Mouse (Mus musculus) activated CD4-positive, CD25-positive, alpha-beta regulatory T cell, adult 9 weeks (primary cell): ENCODE data around the gene Prpf39. TPM values are rescaled to one million over a fixed set of nuclear protein-coding genes. Genes with fewer than 3 reads are reported as not detected.

Experiments
- polyA plus RNA-seq: library from polyadenylated mRNA; unstranded; fragments of 100-300 nt; shearing (Covaris generic); gene quantifications from one replicate; pipeline ENCODE4 v1.2.1, GENCODE M21; 2017

Gene Prpf39
- 111 TPM for polyA plus RNA-seq

GRCm38 (mm10) chr12:65036190-65036870 lies at the start of gene Prpf39:
Gene Prpf39, plus strand, starts transcription at chr12:65036333.

GRCm38 (mm10) chr12:65073611-65074178 lies 37.6 kb downstream of the Prpf39 start, which contains the start of gene Fkbp3:
Gene Fkbp3, minus strand, starts transcription at chr12:65074007.

GRCm38 (mm10) chr12:65075085-65075732 lies 39.1 kb downstream of the Prpf39 start, which contains the start of gene Fancm:
Gene Fancm, plus strand, starts transcription at chr12:65075603.

Other genes with a start within 250 kb of the Prpf39 start
- gene Gm527, start 118.4 kb upstream of the Prpf39 start, polyA plus RNA-seq: 1.3 TPM
- 29.3 TPM for gene Klhl28, start 70.8 kb upstream of the Prpf39 start, polyA plus RNA-seq
- gene Togaram1, start 70.5 kb upstream of the Prpf39 start, polyA plus RNA-seq: 41.5 TPM
- 258 TPM for gene Fkbp3, start 37.7 kb downstream of the Prpf39 start, polyA plus RNA-seq
- 5.4 TPM for gene Fancm, start 39.3 kb downstream of the Prpf39 start, polyA plus RNA-seq
- gene Mis18bp1, start 136.3 kb downstream of the Prpf39 start, polyA plus RNA-seq: 4.2 TPM
- not detected for gene Wdr20rt, start 189.2 kb downstream of the Prpf39 start, polyA plus RNA-seq